Mouse (Mus musculus): Measurements from ENCODE around the gene Orm2.

DNA sequence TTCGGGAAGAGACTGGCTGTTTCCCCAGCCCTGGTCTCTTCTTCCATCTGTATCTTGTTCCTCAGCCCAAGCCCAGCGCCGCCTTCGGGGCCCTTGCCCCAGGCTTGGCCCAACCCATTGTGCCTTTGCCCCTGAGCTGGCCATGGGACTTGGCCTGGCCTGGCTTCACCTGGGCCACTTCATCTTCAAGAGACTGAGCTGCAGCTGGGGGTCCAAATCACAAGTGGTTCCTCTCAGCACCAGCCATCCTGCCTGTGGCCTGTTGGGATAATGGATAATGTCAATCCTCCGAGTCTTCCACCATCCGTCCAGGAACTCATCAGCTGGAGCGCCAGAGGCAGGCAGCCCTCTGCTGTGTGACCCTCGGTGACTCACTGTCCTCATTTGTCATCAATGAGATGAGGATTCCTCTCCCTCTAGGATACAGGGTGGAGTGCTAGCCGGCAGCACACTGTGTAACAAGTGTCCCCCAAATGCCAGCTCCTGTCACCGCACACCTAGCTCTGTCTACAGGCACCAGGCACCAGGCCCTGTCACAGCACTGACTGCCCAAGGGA lies 35.8 kb downstream of the Orm2 start:
- no peak for TF ChIP-seq CTCF (conservative IDR thresholded peaks at IDR 0.05; ENCODE audit: insufficient read depth, insufficient read length, low read depth, low read length)
- TF ChIP-seq POLR2A (IDR thresholded peaks at IDR 0.05; ENCODE audit: low read depth, low read length) = no peak
